Mouse (Mus musculus) lung, postnatal 4 days (tissue): ENCODE results near the gene Gm21394.
"Not testable (repeated sequence)": the region's sequence is repeated elsewhere in the genome, so short reads cannot be mapped to it uniquely, and the experiment has no call there.

ENCODE experiments used
- DNase-seq, 2 experiments: peaks; one replicate each; pipeline ENCODE4 v3.0.0; 2021

Gm21394 gene

DNA sequence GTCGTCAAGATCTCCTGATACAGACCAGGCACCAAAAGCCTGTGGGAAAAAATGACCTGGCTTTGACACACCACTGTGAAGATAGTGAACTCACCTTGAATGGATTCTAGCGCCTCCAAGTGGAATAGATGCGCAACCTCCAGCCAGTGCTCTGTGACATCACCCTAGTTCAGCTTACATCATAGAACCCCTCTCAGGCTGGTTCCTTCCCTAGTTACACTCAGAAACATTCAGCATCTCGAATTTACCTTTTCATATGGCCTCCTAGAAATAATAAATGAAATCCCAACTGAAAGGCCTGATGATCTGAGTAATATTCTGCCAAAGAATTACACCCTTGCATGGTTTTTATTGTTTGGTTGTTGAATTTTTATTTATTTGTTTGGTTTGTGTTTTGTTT, at the start of gene Gm21394:
Gene Gm21394, minus strand, starts transcription at position 101 of the 400 bp plus-strand sequence.
- DNase-seq = not testable (repeated sequence)
